Mouse (Mus musculus): ENCODE measurements at regions not wholly inside any gene's neighbourhood (a gene's known extent, or its start where the extent isn't known, plus 50 kb on each side); places are given as distances from the start of the nearest gene placed in this dataset.
A peak's percentile ranks its signal among the peaks of the same experiment; 100 is the strongest.

DNA sequence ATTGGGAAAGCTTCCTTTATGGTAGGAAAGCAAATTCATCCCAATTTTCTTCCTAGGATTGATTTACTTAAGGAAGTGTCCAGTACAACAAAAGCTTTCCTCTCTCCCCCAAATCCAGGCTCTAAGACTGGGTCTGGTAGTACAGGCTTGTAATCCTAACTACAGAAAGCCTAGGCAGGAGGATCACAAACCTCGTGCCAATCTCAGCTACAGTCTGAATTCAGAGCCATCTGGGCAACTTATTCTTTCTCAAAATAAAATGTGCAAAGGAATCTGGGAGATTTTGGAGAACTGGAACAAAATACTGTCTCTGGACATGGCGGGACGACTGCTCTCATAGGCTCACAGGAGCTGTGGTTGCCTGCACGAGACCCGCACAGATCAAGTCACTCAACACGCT lies 377.4 kb upstream of the Satb1 start:
- Histone ChIP-seq H3K27ac (ENCODE audit: low read depth, low read length) (no peak overlapping the region), H3K9ac (ENCODE audit: low read depth, low read length) (no peak overlapping the region), H3K4me2 (replicated peaks; ENCODE audit: low read depth) (no peak overlapping the region), H3K27me3 (replicated peaks; ENCODE audit: control insufficient read depth, insufficient read depth, low read length) (no peaks in the 10 kb centered on the region), H3K4me3 (ENCODE audit: low read depth, low read length) (no peak overlapping the region), H3K4me1 (replicated peaks; ENCODE audit: control insufficient read depth, insufficient read depth, low read length) (no peaks in the 10 kb centered on the region), H3K36me3 (ENCODE audit: control insufficient read depth, insufficient read depth) (no peaks in the 10 kb centered on the region), H3K9me3 (ENCODE audit: control insufficient read depth) (no peaks in the 10 kb centered on the region)
- no peak for TF ChIP-seq CTCF (IDR thresholded peaks at IDR 0.05; ENCODE audit: low read depth)
- WGBS, result 89% methylated on average over 6 of the region's 6 CpGs
- ATAC-seq, result no peak

DNA sequence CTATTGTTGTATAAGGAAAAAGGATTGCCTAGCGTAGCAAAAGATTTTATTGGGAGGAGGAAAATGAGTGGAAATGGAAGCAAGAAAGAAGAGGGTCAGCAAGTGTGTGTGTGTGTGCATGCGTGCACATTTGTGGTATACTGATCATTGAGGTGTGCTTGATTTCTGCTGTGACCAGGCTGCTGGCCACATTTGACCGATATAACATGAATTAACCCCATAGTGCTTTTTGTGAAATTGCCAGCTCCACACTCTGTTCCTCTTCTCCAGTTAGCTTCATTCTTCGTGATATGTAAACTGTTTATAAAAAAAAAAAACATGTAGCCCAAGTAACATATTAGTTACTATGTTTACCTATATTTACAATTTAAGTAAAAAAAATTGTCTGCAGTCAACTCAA lies 364.6 kb upstream of the Satb1 start:
- 84% methylated on average over 4 of the region's 4 CpGs for whole genome bisulfite sequencing
- no peaks in the 10 kb centered on the region for H3K36me3 ChIP-seq (ENCODE audit: control insufficient read depth, insufficient read depth)
- ATAC-seq, result no peak
- no peaks in the 10 kb centered on the region for H3K27me3 ChIP-seq (replicated peaks; ENCODE audit: control insufficient read depth, insufficient read depth, low read length)
- H3K4me2 ChIP-seq (replicated peaks; ENCODE audit: low read depth), result no peak overlapping the region
- H3K4me3 ChIP-seq (ENCODE audit: low read depth, low read length), result no peak overlapping the region
- H3K4me1 ChIP-seq (replicated peaks; ENCODE audit: control insufficient read depth, insufficient read depth, low read length), result no peaks in the 10 kb centered on the region
- no peaks in the 10 kb centered on the region for H3K9me3 ChIP-seq (ENCODE audit: control insufficient read depth)
- TF ChIP-seq CTCF (IDR thresholded peaks at IDR 0.05; ENCODE audit: low read depth), result no peak
- no peak overlapping the region for H3K9ac ChIP-seq (ENCODE audit: low read depth, low read length)
- H3K27ac ChIP-seq (ENCODE audit: low read depth, low read length), result no peak overlapping the region

GRCm38 (mm10) chr17:52196811-52197210 lies 363.7 kb upstream of the Satb1 start:
- no peaks in the 10 kb centered on the region for H3K9me3 ChIP-seq (ENCODE audit: control insufficient read depth)
- no peak overlapping the region for H3K4me3 ChIP-seq (ENCODE audit: low read depth, low read length)
- H3K27ac ChIP-seq (ENCODE audit: low read depth, low read length), result no peak overlapping the region
- no peaks in the 10 kb centered on the region for H3K36me3 ChIP-seq (ENCODE audit: control insufficient read depth, insufficient read depth)
- no peak overlapping the region for H3K9ac ChIP-seq (ENCODE audit: low read depth, low read length)
- no peaks in the 10 kb centered on the region for H3K27me3 ChIP-seq (replicated peaks; ENCODE audit: control insufficient read depth, insufficient read depth, low read length)
- no peak for ATAC-seq
- H3K4me2 ChIP-seq (replicated peaks; ENCODE audit: low read depth), result no peak overlapping the region
- 83% methylated on average over 5 of the region's 5 CpGs for WGBS
- no peaks in the 10 kb centered on the region for H3K4me1 ChIP-seq (replicated peaks; ENCODE audit: control insufficient read depth, insufficient read depth, low read length)
- no peak for TF ChIP-seq CTCF (IDR thresholded peaks at IDR 0.05; ENCODE audit: low read depth)

GRCm38 (mm10) chr17:52195804-52196203 lies 362.7 kb upstream of the Satb1 start:
- Histone ChIP-seq H3K36me3 (ENCODE audit: control insufficient read depth, insufficient read depth) (no peaks in the 10 kb centered on the region), H3K9ac (ENCODE audit: low read depth, low read length) (no peak overlapping the region), H3K4me1 (replicated peaks; ENCODE audit: control insufficient read depth, insufficient read depth, low read length) (no peaks in the 10 kb centered on the region), H3K27ac (ENCODE audit: low read depth, low read length) (no peak overlapping the region), H3K4me3 (ENCODE audit: low read depth, low read length) (no peak overlapping the region), H3K27me3 (replicated peaks; ENCODE audit: control insufficient read depth, insufficient read depth, low read length) (no peaks in the 10 kb centered on the region), H3K4me2 (replicated peaks; ENCODE audit: low read depth) (no peak overlapping the region), H3K9me3 (ENCODE audit: control insufficient read depth) (no peaks in the 10 kb centered on the region)
- no peak for TF ChIP-seq CTCF (IDR thresholded peaks at IDR 0.05; ENCODE audit: low read depth)
- ATAC-seq, result no peak
- 89% methylated on average over 5 of the region's 5 CpGs for WGBS

- no peak overlapping the region for H3K4me3 ChIP-seq (ENCODE audit: low read depth, low read length)
- H3K9me3 ChIP-seq (ENCODE audit: control insufficient read depth), result no peaks in the 10 kb centered on the region
- H3K9ac ChIP-seq (ENCODE audit: low read depth, low read length), result no peak overlapping the region
- no peaks in the 10 kb centered on the region for H3K4me1 ChIP-seq (replicated peaks; ENCODE audit: control insufficient read depth, insufficient read depth, low read length)
- H3K4me2 ChIP-seq (replicated peaks; ENCODE audit: low read depth), result no peak overlapping the region
- H3K27ac ChIP-seq (ENCODE audit: low read depth, low read length), result no peak overlapping the region
- WGBS, result 82% methylated on average over 6 of the region's 6 CpGs
- H3K27me3 ChIP-seq (replicated peaks; ENCODE audit: control insufficient read depth, insufficient read depth, low read length), result no peaks in the 10 kb centered on the region
- H3K36me3 ChIP-seq (ENCODE audit: control insufficient read depth, insufficient read depth), result no peaks in the 10 kb centered on the region
- no peak for TF ChIP-seq CTCF (IDR thresholded peaks at IDR 0.05; ENCODE audit: low read depth)
- ATAC-seq, result no peak
Observed at GRCm38 (mm10) chr17:52191064-52191682, 358.1 kb upstream of the Satb1 start.

DNA sequence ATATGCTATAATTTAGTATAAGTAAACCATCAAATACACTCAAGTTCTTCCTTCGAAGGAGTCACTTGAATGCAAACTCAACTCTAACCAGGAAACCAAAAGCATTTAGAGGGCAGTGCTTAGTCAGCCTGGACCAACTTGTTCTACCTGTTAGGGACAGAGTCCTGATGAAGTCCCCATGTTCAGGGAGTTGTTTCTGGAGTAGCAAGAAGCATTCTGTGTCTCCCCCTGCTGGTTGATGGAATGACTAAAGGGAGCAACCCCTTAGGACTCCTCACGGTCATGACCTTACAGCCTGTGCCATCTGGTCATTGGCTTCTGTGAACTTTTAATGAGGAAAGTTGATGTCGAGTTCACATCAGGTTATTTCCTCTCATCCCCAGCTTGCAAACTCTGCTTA lies 349.6 kb upstream of the Satb1 start:
- Histone ChIP-seq H3K9me3 (ENCODE audit: control insufficient read depth) (no peaks in the 10 kb centered on the region), H3K4me3 (ENCODE audit: low read depth, low read length) (no peak overlapping the region), H3K27me3 (replicated peaks; ENCODE audit: control insufficient read depth, insufficient read depth, low read length) (no peaks in the 10 kb centered on the region), H3K9ac (ENCODE audit: low read depth, low read length) (no peak overlapping the region), H3K4me2 (replicated peaks; ENCODE audit: low read depth) (no peak overlapping the region), H3K27ac (ENCODE audit: low read depth, low read length) (no peak overlapping the region), H3K36me3 (ENCODE audit: control insufficient read depth, insufficient read depth) (no peaks in the 10 kb centered on the region), H3K4me1 (replicated peaks; ENCODE audit: control insufficient read depth, insufficient read depth, low read length) (no peaks in the 10 kb centered on the region)
- WGBS, result 27% methylated on average over 3 of the region's 3 CpGs
- peak; percentile 58 for TF ChIP-seq CTCF (IDR thresholded peaks at IDR 0.05; ENCODE audit: low read depth)
- no peak for ATAC-seq

DNA sequence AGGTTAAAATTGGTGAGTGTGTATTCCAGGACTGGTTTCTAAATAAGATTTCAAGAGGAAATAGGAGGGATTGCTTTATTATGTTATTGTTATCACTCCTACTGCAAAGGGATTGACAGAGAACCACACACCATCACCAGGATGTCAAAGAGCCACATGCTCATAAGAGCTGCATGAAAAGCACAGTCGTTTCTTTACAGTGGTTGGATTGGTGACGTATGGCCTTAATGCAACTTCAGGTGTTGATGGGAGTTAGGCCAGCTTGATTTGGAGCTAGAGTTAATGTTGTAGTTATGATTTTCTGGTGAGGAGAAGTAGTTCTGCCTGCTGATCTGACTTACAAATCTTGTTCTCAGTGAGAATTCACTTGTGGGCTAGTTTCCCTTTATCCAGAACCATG lies 344.9 kb upstream of the Satb1 start:
- Histone ChIP-seq H3K4me2 (replicated peaks; ENCODE audit: low read depth) (no peak overlapping the region), H3K4me1 (replicated peaks; ENCODE audit: control insufficient read depth, insufficient read depth, low read length) (no peaks in the 10 kb centered on the region), H3K9me3 (ENCODE audit: control insufficient read depth) (no peaks in the 10 kb centered on the region), H3K27ac (ENCODE audit: low read depth, low read length) (no peak overlapping the region), H3K36me3 (ENCODE audit: control insufficient read depth, insufficient read depth) (no peaks in the 10 kb centered on the region), H3K9ac (ENCODE audit: low read depth, low read length) (no peak overlapping the region), H3K4me3 (ENCODE audit: low read depth, low read length) (no peak overlapping the region), H3K27me3 (replicated peaks; ENCODE audit: control insufficient read depth, insufficient read depth, low read length) (no peaks in the 10 kb centered on the region)
- ATAC-seq, result no peak
- TF ChIP-seq CTCF (IDR thresholded peaks at IDR 0.05; ENCODE audit: low read depth), result no peak
- 79% methylated on average over 2 of the region's 2 CpGs for WGBS

Data from intestine, postnatal 0 days (tissue).